Mouse (Mus musculus) CH12.LX (cell line): ENCODE measurements around the gene Padi1. TPM values are rescaled to one million over a fixed set of nuclear protein-coding genes. Genes with fewer than 3 reads are reported as not detected.

ENCODE experiments used
- DNase-seq: peaks from one replicate; pipeline ENCODE4 v3.0.0-alpha.2; 2013; ENCODE audit errors: extremely low read depth
- H3K27ac ChIP-seq: 2 replicates; pipeline ENCODE4 v1.5.1; 2012; ENCODE audit warnings: low read depth, mild to moderate bottlenecking, control low read depth, moderate library complexity; ENCODE audit not compliant: insufficient read depth
- H3K27me3 ChIP-seq: replicated peaks from 2 replicates; pipeline ENCODE3; 2012; ENCODE audit warnings: inconsistent platforms
- H3K36me3 ChIP-seq, 2 experiments: replicated peaks in 1 of 2; 2 replicates each; pipeline versions ENCODE3 to v1.6.1; 2012; ENCODE audit warnings: inconsistent platforms in 1 of 2, low read length in 1 of 2, mild to moderate bottlenecking in 1 of 2, mixed read lengths in 1 of 2, moderate library complexity in 1 of 2; ENCODE audit not compliant: control insufficient read depth in 1 of 2, insufficient read depth in 1 of 2
- H3K4me1 ChIP-seq, 2 experiments: 2 replicates each; pipeline ENCODE4 v1.6.1; 2012; ENCODE audit warnings: inconsistent platforms in 1 of 2, moderate library complexity in 1 of 2; ENCODE audit not compliant: insufficient read depth in 2 of 2, control insufficient read depth in 1 of 2
- H3K4me2 ChIP-seq: 2 replicates; pipeline ENCODE4 v1.6.1; 2012; ENCODE audit warnings: low read depth, mild to moderate bottlenecking, control low read depth; ENCODE audit not compliant: poor library complexity, insufficient read depth, severe bottlenecking
- H3K4me3 ChIP-seq, 3 experiments: fragments of 150-350 bp in 1 of 3; sonication (generic) in 1 of 3; replicated peaks in 1 of 3; 2 replicates each; pipeline versions ENCODE3 to v1.5.1; 2011 to 2012; ENCODE audit warnings: low read depth in 2 of 3, low read length in 2 of 3, mild to moderate bottlenecking in 2 of 3, moderate library complexity in 2 of 3, control low read depth in 1 of 3, improper control_type of control experiment in 1 of 3, inconsistent platforms in 1 of 3, mixed read lengths in 1 of 3; ENCODE audit not compliant: poor library complexity in 1 of 3
- H3K79me2 ChIP-seq: replicated peaks from 2 replicates; pipeline ENCODE4 v1.6.1; 2012; ENCODE audit warnings: mild to moderate bottlenecking, moderate library complexity; ENCODE audit not compliant: control insufficient read depth, poor library complexity, insufficient read depth, severe bottlenecking; ENCODE audit errors: extremely low read depth
- H3K9ac ChIP-seq: 2 replicates; pipeline ENCODE4 v1.6.1; 2012; ENCODE audit warnings: low read depth, mild to moderate bottlenecking, control low read depth, moderate library complexity; ENCODE audit not compliant: insufficient read depth
- H3K9me3 ChIP-seq: replicated peaks from 2 replicates; pipeline ENCODE3; 2012; ENCODE audit warnings: low read length, inconsistent platforms, mixed read lengths
- CHD1 ChIP-seq: IDR thresholded peaks from 2 replicates; pipeline ENCODE4 v1.6.1; 2012; ENCODE audit warnings: low read depth, low read length, improper control_type of control experiment, inconsistent platforms
- CHD2 ChIP-seq: IDR thresholded peaks from 2 replicates; pipeline ENCODE4 v1.6.1; 2011; ENCODE audit warnings: low read length, improper control_type of control experiment
- EP300 ChIP-seq: IDR thresholded peaks from 2 replicates; pipeline ENCODE4 v1.6.1; 2011; ENCODE audit warnings: low read length, improper control_type of control experiment
- ETS1 ChIP-seq: conservative IDR thresholded peaks from 2 replicates; pipeline ENCODE4 v1.6.1; 2012; ENCODE audit warnings: low read depth, mild to moderate bottlenecking, inconsistent platforms, low read length, improper control_type of control experiment, moderate library complexity
- HCFC1 ChIP-seq: IDR thresholded peaks from 2 replicates; pipeline ENCODE4 v1.6.1; 2012; ENCODE audit warnings: low read depth, mild to moderate bottlenecking, inconsistent platforms, low read length, improper control_type of control experiment
- IRF4 ChIP-seq: IDR thresholded peaks from 2 replicates; pipeline ENCODE4 v1.6.1; 2014; ENCODE audit warnings: low read depth, mild to moderate bottlenecking, inconsistent platforms, low read length, improper control_type of control experiment
- JUN ChIP-seq: IDR thresholded peaks from 2 replicates; pipeline ENCODE4 v1.6.1; 2011; ENCODE audit warnings: low read depth, mild to moderate bottlenecking, low read length, improper control_type of control experiment, moderate library complexity; ENCODE audit not compliant: insufficient read depth
- KAT2A ChIP-seq: IDR thresholded peaks from 2 replicates; pipeline ENCODE4 v1.6.1; 2012; ENCODE audit warnings: low read length, improper control_type of control experiment, inconsistent platforms; ENCODE audit not compliant: insufficient replicate concordance
- MAFK ChIP-seq: IDR thresholded peaks from 2 replicates; pipeline ENCODE4 v1.6.1; 2011; ENCODE audit warnings: low read length, improper control_type of control experiment; ENCODE audit not compliant: insufficient replicate concordance
- MAX ChIP-seq: IDR thresholded peaks from 2 replicates; pipeline ENCODE4 v1.6.1; 2011; ENCODE audit warnings: low read length, improper control_type of control experiment
- MEF2A ChIP-seq: IDR thresholded peaks from 2 replicates; pipeline ENCODE4 v1.6.1; 2014; ENCODE audit warnings: low read depth, mild to moderate bottlenecking, inconsistent platforms, low read length, improper control_type of control experiment, borderline replicate concordance
- MXI1 ChIP-seq: IDR thresholded peaks from 2 replicates; pipeline ENCODE4 v1.6.1; 2011; ENCODE audit warnings: mild to moderate bottlenecking, low read depth, low read length, improper control_type of control experiment
- MYC ChIP-seq: IDR thresholded peaks from 2 replicates; pipeline ENCODE4 v1.6.1; 2011; ENCODE audit warnings: low read depth, mild to moderate bottlenecking, improper control_type of control experiment, low read length
- NRF1 ChIP-seq: IDR thresholded peaks from 2 replicates; pipeline ENCODE4 v1.6.1; 2014; ENCODE audit warnings: low read depth, mild to moderate bottlenecking, inconsistent platforms, low read length, improper control_type of control experiment, moderate library complexity
- PAX5 ChIP-seq: IDR thresholded peaks from 2 replicates; pipeline ENCODE4 v1.6.1; 2012; ENCODE audit warnings: low read length, inconsistent platforms, mixed read lengths
- POLR2A ChIP-seq: IDR thresholded peaks from 2 replicates; pipeline ENCODE4 v1.6.1; 2011; ENCODE audit warnings: low read depth, mild to moderate bottlenecking, improper control_type of control experiment, low read length
- POLR2AphosphoS2 ChIP-seq: IDR thresholded peaks from 2 replicates; pipeline ENCODE4 v1.6.1; 2011; ENCODE audit warnings: low read depth, low read length, improper control_type of control experiment
- RAD21 ChIP-seq: IDR thresholded peaks from 2 replicates; pipeline ENCODE4 v1.6.1; 2011; ENCODE audit warnings: low read depth, mild to moderate bottlenecking, low read length, improper control_type of control experiment, moderate library complexity
- RCOR1 ChIP-seq: conservative IDR thresholded peaks from 2 replicates; pipeline ENCODE4 v1.6.1; 2012; ENCODE audit warnings: low read depth, mild to moderate bottlenecking, inconsistent platforms, low read length, improper control_type of control experiment
- SIN3A ChIP-seq: IDR thresholded peaks from 2 replicates; pipeline ENCODE4 v1.6.1; 2012; ENCODE audit warnings: low read length, improper control_type of control experiment, inconsistent platforms
- TBP ChIP-seq: conservative IDR thresholded peaks from 2 replicates; pipeline ENCODE4 v1.6.1; 2011; ENCODE audit warnings: low read depth, low read length, improper control_type of control experiment
- USF2 ChIP-seq: conservative IDR thresholded peaks from 2 replicates; pipeline ENCODE4 v1.6.1; 2011; ENCODE audit warnings: low read depth, low read length, improper control_type of control experiment
- ZKSCAN1 ChIP-seq: IDR thresholded peaks from 2 replicates; pipeline ENCODE4 v1.6.1; 2012; ENCODE audit warnings: low read depth, inconsistent platforms, low read length, improper control_type of control experiment, borderline replicate concordance
- ZMIZ1 ChIP-seq: IDR thresholded peaks from 2 replicates; pipeline ENCODE4 v1.6.1; 2012; ENCODE audit warnings: low read depth, mild to moderate bottlenecking, inconsistent platforms, low read length, improper control_type of control experiment
- ZNF384 ChIP-seq: IDR thresholded peaks from 2 replicates; pipeline ENCODE4 v1.6.1; 2012; ENCODE audit warnings: low read depth, low read length, improper control_type of control experiment, inconsistent platforms
- dilution Hi-C: fragments of 300-500 bp; cut with MboI; formaldehyde crosslinking; loops from 2 replicates; pipeline ENCODE4 v1.14.3; 2020; ENCODE audit warnings: low sequenced_read_pairs; ENCODE audit not compliant: extremely low pct_unique_long_range_greater_than_20kb, extremely low pct_ligation_motif_present
- in situ Hi-C: fragments of 300-500 bp; cut with MboI; formaldehyde crosslinking; loops from 3 replicates; pipeline ENCODE4 v1.14.3; 2019; ENCODE audit warnings: low sequenced_read_pairs, low pct_ligation_motif_present, low pct_unique_long_range_greater_than_20kb, mixed read lengths
- polyA plus RNA-seq: library from polyadenylated mRNA; unstranded; fragments of >175 nt; gene quantifications from 2 replicates; pipeline ENCODE4 v1.2.1, GENCODE M21; 2012; ENCODE audit warnings: low read depth; ENCODE audit not compliant: insufficient read length
- total RNA-seq, 2 experiments: library from RNA; depleted of rRNA; stranded (reverse); fragments of 300-350 nt in 1 of 2; fragments of >200 nt in 1 of 2; gene quantifications; 2 replicates each; pipeline ENCODE4 v1.2.3; 2012 to 2014

The Padi1 gene
- total and polyA plus RNA-seq, 3 experiments = 0.04 TPM; not detected in 2

DNA sequence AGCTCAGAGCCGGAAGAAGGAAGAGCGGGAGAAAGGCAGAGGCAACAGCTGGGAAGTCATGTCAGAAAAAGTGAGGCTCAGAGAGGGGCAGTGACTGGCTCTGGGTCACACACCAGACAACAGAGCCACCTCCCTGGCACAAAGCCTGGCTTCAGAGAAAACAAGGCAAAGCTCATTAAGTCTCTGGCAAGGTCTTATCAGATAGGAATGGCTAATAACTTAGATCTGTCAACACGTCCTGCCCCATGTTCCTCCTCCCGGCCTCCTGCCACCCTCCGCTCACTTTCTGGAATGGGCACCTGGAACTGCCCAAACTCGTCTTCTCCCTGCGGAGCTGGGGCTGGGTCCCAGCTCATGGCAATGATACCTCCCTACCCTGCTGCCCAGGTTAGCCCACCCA is 12.2 kb upstream of the Padi1 start:
- Histone ChIP-seq H3K4me1 (no peaks in the 10 kb centered on the region), H3K27me3 (peaks cover 83% of the 10 kb centered on the region), H3K27ac (no peak overlapping the region), H3K4me3 (no peak overlapping the region), H3K9me3 (peaks cover 5% of the 10 kb centered on the region), H3K4me2 (no peak overlapping the region), H3K79me2 (no peaks in the 10 kb centered on the region), H3K36me3 (no peaks in the 10 kb centered on the region), H3K9ac (no peak overlapping the region)
- dilution Hi-C loops (no loop called here), in situ Hi-C loops (no loop called here)
- no peak for TF ChIP-seq MXI1
- no peak for TF ChIP-seq POLR2AphosphoS2
- no peak for TF ChIP-seq SIN3A
- TF ChIP-seq MAX = no peak
- TF ChIP-seq ZMIZ1 = no peak
- no peak for TF ChIP-seq ZKSCAN1
- no peak for TF ChIP-seq KAT2A
- TF ChIP-seq CHD1 = no peak
- TF ChIP-seq MYC = no peak
- no peak for TF ChIP-seq HCFC1
- no peak for TF ChIP-seq PAX5
- TF ChIP-seq JUN = no peak
- TF ChIP-seq TBP = no peak
- no peak for TF ChIP-seq IRF4
- no peak for TF ChIP-seq USF2
- no peak for TF ChIP-seq MEF2A
- TF ChIP-seq RCOR1 = no peak
- TF ChIP-seq EP300 = no peak
- TF ChIP-seq ZNF384 = no peak
- no peak for TF ChIP-seq POLR2A
- no peak for DNase-seq

DNA sequence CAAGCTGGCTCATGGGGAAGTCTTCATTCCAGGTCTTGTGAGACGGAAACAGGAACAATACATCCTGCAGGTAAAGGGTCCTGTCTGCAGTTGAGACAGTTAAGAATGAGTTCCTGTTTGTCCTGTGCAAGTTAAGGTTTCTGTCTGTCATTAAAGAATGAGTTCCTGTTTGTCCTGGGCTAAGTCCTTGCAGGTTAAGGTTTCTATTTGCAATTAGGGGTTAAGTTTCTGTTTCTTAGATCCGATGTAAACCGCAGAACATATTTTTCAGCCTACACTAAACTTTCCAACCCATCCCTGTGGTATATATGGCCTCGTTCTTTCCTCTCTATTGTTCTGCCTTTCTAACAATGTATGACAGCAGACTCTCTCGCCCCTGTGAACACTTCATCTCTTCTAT is 11.5 kb upstream of the Padi1 start:
- in situ Hi-C loops (no loop called here), dilution Hi-C loops (no loop called here)
- no peak for TF ChIP-seq PAX5
- TF ChIP-seq CHD2 = no peak
- TF ChIP-seq MAFK = no peak
- TF ChIP-seq MYC = no peak
- no peak for TF ChIP-seq MXI1
- TF ChIP-seq ETS1 = no peak
- TF ChIP-seq NRF1 = no peak
- TF ChIP-seq RAD21 = no peak
- no peak for TF ChIP-seq CHD1
- TF ChIP-seq TBP = no peak
- TF ChIP-seq, all 38 proteins: peak for 0

More for the DNA sequence above, 11.5 kb upstream of the Padi1 start:
- no peak overlapping the region for H3K27ac ChIP-seq
- H3K9me3 ChIP-seq = peaks cover 5% of the 10 kb centered on the region
- H3K9ac ChIP-seq = no peak overlapping the region
- peaks cover 81% of the 10 kb centered on the region for H3K27me3 ChIP-seq
- H3K4me3 ChIP-seq = no peak overlapping the region
- H3K4me1 ChIP-seq = no peaks in the 10 kb centered on the region
- no peaks in the 10 kb centered on the region for H3K79me2 ChIP-seq
- H3K4me2 ChIP-seq = no peak overlapping the region
- DNase-seq = no peak
- H3K36me3 ChIP-seq = no peaks in the 10 kb centered on the region
